Mouse (Mus musculus): Measurements from ENCODE around the gene Arhgef6. TPM values are rescaled to one million over a fixed set of nuclear protein-coding genes. Genes with fewer than 3 reads are reported as not detected.

Gene Arhgef6
- total and polyA plus RNA-seq, 3 experiments = 1.1 to 3.3 TPM; not detected in 1

GRCm38 (mm10) chrX:57377096-57377495 lies 38.6 kb upstream of the Arhgef6 start:
- no peaks in the 10 kb centered on the region for H3K9me3 ChIP-seq (replicated peaks; ENCODE audit: insufficient read depth, low read length)
- H3K27ac ChIP-seq (ENCODE audit: control insufficient read depth, low read depth, low read length) = no peak overlapping the region
- H3K27me3 ChIP-seq (ENCODE audit: control insufficient read depth in 1 of 2, insufficient read depth in 2 of 2, low read length in 2 of 2) = no peaks in the 10 kb centered on the region
- TF ChIP-seq NELFE (IDR thresholded peaks at IDR 0.05; ENCODE audit: low read depth, low read length) = no peak
- no peak for TF ChIP-seq JUND (IDR thresholded peaks at IDR 0.05; ENCODE audit: low read depth, low read length)
- TF ChIP-seq TAL1 (IDR thresholded peaks at IDR 0.05; ENCODE audit: low read length) = no peak
- TF ChIP-seq KAT2A (conservative IDR thresholded peaks at IDR 0.05; ENCODE audit: low read depth, low read length) = no peak
- TF ChIP-seq GABPA (IDR thresholded peaks at IDR 0.05; ENCODE audit: low read depth, low read length) = no peak
- TF ChIP-seq ZMIZ1 (IDR thresholded peaks at IDR 0.05; ENCODE audit: low read depth, low read length) = no peak
- no peak for TF ChIP-seq NRF1 (IDR thresholded peaks at IDR 0.05; ENCODE audit: insufficient read depth, low read depth, low read length, poor library complexity, severe bottlenecking)
- TF ChIP-seq UBTF (IDR thresholded peaks at IDR 0.05; ENCODE audit: borderline replicate concordance, insufficient read depth, low read depth, low read length) = no peak
- no peak for TF ChIP-seq USF2 (IDR thresholded peaks at IDR 0.05; ENCODE audit: borderline replicate concordance in 1 of 2, insufficient read depth in 1 of 2, low read depth in 1 of 2, low read length in 2 of 2)
- TF ChIP-seq MAX (IDR thresholded peaks at IDR 0.05; ENCODE audit: low read length) = no peak
- no peak for TF ChIP-seq USF1 (IDR thresholded peaks at IDR 0.05; ENCODE audit: low read depth, low read length)
- no peak for TF ChIP-seq HCFC1 (IDR thresholded peaks at IDR 0.05; ENCODE audit: low read depth, low read length)
- TF ChIP-seq ZKSCAN1 (IDR thresholded peaks at IDR 0.05; ENCODE audit: low read depth, low read length) = no peak
- no peak for TF ChIP-seq ETS1 (IDR thresholded peaks at IDR 0.05; ENCODE audit: low read depth, low read length)
- no peak for TF ChIP-seq MYB (IDR thresholded peaks at IDR 0.05; ENCODE audit: low read depth, low read length)
- TF ChIP-seq ZC3H11A (IDR thresholded peaks at IDR 0.05; ENCODE audit: low read depth, low read length) = no peak
- TF ChIP-seq SIN3A (IDR thresholded peaks at IDR 0.05; ENCODE audit: low read length) = no peak
- no peak for TF ChIP-seq POLR2AphosphoS5 (IDR thresholded peaks at IDR 0.05; ENCODE audit: borderline replicate concordance, low read depth, low read length)
- no peak for TF ChIP-seq RCOR1 (IDR thresholded peaks at IDR 0.05; ENCODE audit: low read depth, low read length)
- H3K4me1 ChIP-seq (ENCODE audit: control insufficient read depth in 1 of 2, insufficient read depth in 2 of 2, low read length in 2 of 2) = no peaks in the 10 kb centered on the region
- H3K9ac ChIP-seq (ENCODE audit: control insufficient read depth, low read depth, low read length, poor library complexity, severe bottlenecking) = no peak overlapping the region
- H3K4me3 ChIP-seq (ENCODE audit: control insufficient read depth in 1 of 2, insufficient read depth in 1 of 2, low read depth in 2 of 2, low read length in 2 of 2) = no peak overlapping the region
- peaks cover 0 to 4% of the 10 kb centered on the region in 2 experiments; a peak in 1 of 4 replicates for H3K36me3 ChIP-seq (ENCODE audit: control insufficient read depth in 1 of 2, insufficient read depth in 2 of 2, low read length in 2 of 2)
- H3K79me2 ChIP-seq (ENCODE audit: control insufficient read depth, insufficient read depth, low read length, poor library complexity) = no peaks in the 10 kb centered on the region
- DNase-seq (ENCODE audit: low read depth, low spot score) = no peak

GRCm38 (mm10) chrX:57374029-57374428 lies 35.5 kb upstream of the Arhgef6 start:
- Histone ChIP-seq H3K36me3 (ENCODE audit: control insufficient read depth in 1 of 2, insufficient read depth in 2 of 2, low read length in 2 of 2) (peaks cover 0 to 1% of the 10 kb centered on the region in 2 experiments; a peak in 1 of 4 replicates), H3K27me3 (ENCODE audit: control insufficient read depth in 1 of 2, insufficient read depth in 2 of 2, low read length in 2 of 2) (no peaks in the 10 kb centered on the region), H3K27ac (ENCODE audit: control insufficient read depth, low read depth, low read length) (no peak overlapping the region), H3K9ac (ENCODE audit: control insufficient read depth, low read depth, low read length, poor library complexity, severe bottlenecking) (no peak overlapping the region), H3K9me3 (replicated peaks; ENCODE audit: insufficient read depth, low read length) (no peaks in the 10 kb centered on the region), H3K79me2 (ENCODE audit: control insufficient read depth, insufficient read depth, low read length, poor library complexity) (no peaks in the 10 kb centered on the region), H3K4me1 (ENCODE audit: control insufficient read depth in 1 of 2, insufficient read depth in 2 of 2, low read length in 2 of 2) (no peaks in the 10 kb centered on the region), H3K4me3 (ENCODE audit: control insufficient read depth in 1 of 2, insufficient read depth in 1 of 2, low read depth in 2 of 2, low read length in 2 of 2) (no peak overlapping the region)
- TF ChIP-seq TBP (IDR thresholded peaks at IDR 0.05; ENCODE audit: low read depth, low read length) (no peak), MEF2A (IDR thresholded peaks at IDR 0.05; ENCODE audit: extremely low read depth, insufficient replicate concordance, low read depth, low read length, poor library complexity, severe bottlenecking) (no peak), JUND (IDR thresholded peaks at IDR 0.05; ENCODE audit: low read depth, low read length) (no peak), ZNF384 (IDR thresholded peaks at IDR 0.05; ENCODE audit: low read depth, low read length) (no peak), CTCF (IDR thresholded peaks at IDR 0.05 in 2 of 3, conservative IDR thresholded peaks at IDR 0.05 in 1 of 3; ENCODE audit: control insufficient read depth in 1 of 3, insufficient read depth in 1 of 3, low read depth in 2 of 3, low read length in 3 of 3, poor library complexity in 1 of 3, severe bottlenecking in 1 of 3) (no peak), ELF1 (IDR thresholded peaks at IDR 0.05; ENCODE audit: low read depth, low read length) (no peak), POLR2AphosphoS5 (IDR thresholded peaks at IDR 0.05; ENCODE audit: borderline replicate concordance, low read depth, low read length) (no peak), MAX (IDR thresholded peaks at IDR 0.05; ENCODE audit: low read length) (no peak), BHLHE40 (IDR thresholded peaks at IDR 0.05; ENCODE audit: borderline replicate concordance, low read depth, low read length) (no peak)
- no peak for DNase-seq (ENCODE audit: low read depth, low spot score)

Measured in MEL (cell line).